Mouse (Mus musculus) adrenal gland, postnatal 25 days (tissue): ENCODE measurements around the gene Slc39a13. TPM values are rescaled to one million over a fixed set of nuclear protein-coding genes. Genes with fewer than 3 reads are reported as not detected.

ENCODE experiments used
- DNase-seq: peaks from one replicate; pipeline ENCODE4 v3.0.0; 2021; ENCODE audit warnings: mixed read lengths
- total RNA-seq: library from RNA; stranded (reverse); gene quantifications from 2 replicates; pipeline ENCODE4 v1.2.3, GENCODE M21; 2021

Gene Slc39a13
- total RNA-seq, 1 experiment from 2014 or later = 31.2 TPM

DNA sequence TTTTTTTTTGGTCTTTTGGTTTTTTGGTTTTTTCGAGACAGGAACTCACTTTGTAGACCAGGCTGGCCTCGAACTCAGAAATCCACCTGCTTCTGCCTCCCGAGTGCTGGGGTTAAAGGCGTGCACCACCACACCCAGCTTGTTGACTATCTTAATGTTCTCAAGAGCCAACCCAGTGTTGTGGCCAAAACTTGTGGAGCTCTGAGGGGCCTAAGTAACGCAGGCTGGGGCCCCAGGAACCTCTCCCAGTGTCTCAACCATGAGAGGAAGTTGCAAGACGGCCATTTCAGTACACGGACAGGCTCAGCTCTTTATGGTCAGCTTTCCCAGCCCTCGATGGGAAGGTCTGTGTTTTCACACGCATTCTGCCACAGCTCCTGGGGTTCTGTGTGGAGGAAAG is 18.8 kb upstream of the Slc39a13 start:
- no peak for DNase-seq

DNA sequence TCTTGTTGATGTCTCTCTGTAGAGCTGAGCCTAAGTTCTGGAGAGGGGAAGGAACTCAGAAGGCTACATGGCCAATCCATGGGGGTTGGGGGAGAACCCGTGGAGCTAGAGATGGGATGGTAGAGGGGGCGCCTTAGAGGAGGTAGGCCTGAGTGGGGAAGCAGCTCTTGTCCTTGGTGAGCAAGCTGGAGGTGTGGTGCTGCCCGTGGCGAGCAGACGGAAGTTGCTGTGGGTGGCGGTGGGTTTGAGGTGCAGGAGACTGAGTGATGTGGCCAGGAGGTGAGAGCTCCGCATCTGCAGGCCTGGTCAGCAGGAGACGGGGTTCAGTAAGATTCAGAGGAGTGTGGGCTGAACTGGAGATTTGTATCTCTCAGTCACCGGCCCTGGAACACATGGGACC is 17.2 kb upstream of the Slc39a13 start:
- no peak for DNase-seq

DNA sequence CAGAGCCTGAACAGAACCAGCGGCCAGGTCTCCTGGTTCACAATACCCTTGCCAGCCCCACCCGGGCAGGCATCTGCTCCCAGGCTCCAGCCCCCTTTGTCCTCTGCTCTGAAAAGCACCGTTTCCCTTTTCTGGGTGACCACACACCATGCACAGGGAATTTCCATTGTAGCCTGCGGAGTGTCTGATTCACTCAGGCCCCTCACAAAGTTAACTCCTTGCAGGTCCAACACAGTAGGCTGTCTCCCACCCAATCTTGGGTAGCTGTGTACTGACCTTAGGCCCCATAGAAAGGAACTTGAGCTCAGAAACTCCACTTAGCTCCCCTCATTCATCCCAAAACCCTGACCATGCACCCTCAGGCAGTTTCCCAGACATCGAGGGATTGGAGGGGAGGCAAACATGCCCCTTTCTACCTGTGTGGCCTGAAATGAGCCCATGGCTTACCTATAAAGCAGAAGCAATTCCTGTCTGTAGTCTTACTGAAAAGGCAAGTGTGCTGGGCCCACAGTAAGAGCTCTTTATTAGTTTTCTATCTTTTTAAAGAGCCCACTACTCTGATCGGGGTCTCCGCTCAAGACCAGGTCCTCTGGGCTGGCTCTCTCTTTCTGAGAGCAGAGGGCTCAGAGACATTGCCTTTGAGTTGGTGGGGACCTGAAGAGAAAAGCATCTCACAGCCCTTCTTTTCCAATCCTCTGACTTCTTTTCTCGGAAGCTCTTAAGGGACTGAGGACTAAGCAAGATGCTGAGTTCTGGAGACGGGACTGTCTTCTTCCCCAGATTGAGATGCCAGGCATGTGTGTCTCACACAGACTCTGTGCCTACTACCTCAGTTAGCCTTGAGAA is 16.4 kb upstream of the Slc39a13 start:
- DNase-seq = no peak

GRCm38 (mm10) chr2:91085494-91086391 is 15.5 kb upstream of the Slc39a13 start:
- no peak for DNase-seq

DNA sequence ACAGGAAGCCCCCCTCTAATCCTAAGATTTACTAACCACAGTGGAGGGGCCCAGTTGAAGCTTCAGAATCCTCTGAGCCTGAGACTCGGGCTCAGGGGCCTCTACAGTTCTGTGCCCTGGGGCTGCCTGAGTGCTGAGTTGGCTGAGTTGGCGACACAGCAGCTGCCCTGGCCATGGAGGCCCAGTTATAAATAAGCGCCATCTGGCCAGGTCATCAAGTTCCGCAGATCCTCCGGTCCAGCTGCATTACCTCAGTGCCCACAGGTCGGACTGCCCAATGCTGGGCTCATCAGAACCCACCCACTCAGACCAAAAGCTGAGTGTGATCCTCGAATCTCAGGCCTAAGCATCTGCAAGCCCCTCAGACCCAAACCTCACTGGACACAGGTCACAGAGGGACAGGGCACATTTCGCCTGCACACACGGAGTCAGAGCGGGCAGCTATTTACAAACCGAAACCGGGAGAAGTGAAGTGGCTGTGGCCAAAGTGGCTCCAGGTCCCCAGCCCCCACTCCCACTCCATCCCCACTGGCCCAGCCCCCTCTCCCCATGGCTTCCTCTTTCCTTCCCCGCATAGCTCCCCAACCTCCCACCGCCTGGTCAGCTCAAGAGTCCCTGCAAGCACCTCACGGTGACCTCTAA is 14.1 kb upstream of the Slc39a13 start:
- DNase-seq = no peak

GRCm38 (mm10) chr2:91083366-91083940 is 13.2 kb upstream of the Slc39a13 start:
- DNase-seq = no peak

DNA sequence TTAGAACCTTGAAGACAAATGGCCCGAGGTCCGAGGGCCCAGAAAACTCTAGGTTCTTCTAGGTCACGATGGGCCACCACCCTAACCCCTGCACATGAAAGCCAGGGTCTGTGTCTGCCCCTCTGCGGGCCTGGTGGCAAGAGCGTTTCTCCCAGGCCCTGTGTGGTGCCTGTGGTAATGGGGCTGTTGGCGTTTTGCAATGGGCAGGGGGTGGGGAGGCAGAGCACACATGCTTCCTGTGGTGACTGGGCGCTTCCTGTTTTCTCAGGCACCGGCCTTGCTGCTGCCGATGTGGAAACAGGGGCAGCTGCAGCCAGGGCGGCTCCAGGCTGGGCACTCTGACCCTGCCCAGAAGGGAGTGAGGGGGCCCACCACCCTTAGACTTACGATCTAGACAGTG is 12.6 kb upstream of the Slc39a13 start:
- DNase-seq = no peak

GRCm38 (mm10) chr2:91081775-91082695 is 11.8 kb upstream of the Slc39a13 start, which contains the start of gene Spi1:
Gene Spi1 (plus strand): TSS chr2:91082390.
- DNase-seq = no peak

DNA sequence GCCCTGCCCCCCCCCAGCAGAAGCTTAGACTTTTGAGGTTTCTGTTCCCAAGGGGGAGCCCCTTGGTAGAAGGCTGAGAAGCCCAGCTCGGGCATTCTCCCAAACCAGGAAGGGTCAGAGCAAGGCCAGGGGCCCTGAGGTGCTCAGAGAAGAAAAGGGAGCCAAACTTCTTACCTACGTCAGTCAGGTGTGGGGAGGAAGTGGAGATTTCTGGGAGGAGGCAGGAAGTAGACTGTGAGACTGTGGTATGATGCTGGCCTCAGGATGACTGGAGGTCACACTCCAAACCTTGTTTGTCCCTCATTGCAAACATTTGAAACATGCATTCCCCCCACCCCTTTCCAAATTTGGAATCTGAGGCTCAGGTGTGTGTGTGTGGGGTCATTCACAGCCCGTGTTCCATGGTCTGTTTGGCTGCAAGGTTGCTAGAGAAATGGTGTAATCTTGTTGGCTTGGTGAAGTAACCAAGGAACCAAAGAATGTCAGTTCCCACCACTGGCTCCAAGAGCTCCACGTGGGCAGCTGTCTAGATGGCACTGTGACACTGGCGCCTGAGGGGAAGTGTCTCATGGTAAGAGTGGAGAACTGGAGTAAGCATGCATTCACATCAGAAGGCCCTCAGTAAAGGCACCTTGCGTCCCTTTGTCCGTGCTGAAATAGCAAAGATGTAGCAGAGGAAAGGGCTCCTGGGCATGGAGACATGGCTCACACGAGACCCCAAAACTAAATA is 10.7 kb upstream of the Slc39a13 start:
- DNase-seq = no peak

GRCm38 (mm10) chr2:91079026-91079384 is 8.8 kb upstream of the Slc39a13 start:
- DNase-seq = no peak

GRCm38 (mm10) chr2:91078314-91079025 is 8.3 kb upstream of the Slc39a13 start:
- DNase-seq = no peak

DNA sequence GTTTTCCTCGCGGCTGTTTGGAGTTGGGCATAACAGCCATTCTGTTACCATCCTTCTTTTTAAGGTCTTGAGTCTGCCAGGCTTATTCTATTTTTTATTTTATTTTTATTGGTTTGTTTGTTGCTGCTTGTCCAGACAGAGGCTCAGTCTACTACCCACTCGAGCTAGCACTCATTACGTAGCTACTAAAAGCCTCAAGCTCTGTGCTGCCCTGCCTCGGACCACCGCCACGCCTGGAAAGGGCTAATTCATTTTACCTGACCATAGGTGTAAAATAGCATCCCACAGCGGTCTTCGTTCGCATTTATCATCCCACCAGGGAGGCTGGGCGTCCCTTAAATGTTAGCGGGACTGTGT is 7.7 kb upstream of the Slc39a13 start:
- no peak for DNase-seq

DNA sequence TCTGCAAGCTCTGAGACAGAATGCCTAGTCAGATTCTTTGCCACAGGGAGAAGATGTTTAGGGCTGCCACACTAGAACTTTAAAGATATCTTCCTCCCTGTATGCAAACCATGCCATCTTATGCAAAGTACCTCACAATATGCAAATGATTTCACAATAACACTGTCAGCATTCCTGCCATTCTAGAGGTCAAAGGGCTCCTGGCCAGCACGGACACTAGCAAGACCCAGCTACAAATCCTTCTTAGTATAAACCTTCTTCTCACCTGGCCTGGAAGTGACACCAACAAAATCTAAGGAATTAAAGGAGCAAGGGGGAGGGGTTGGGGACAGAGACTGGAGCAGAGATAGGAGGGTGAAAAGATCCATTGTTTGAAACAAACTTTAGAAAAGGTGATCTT is 1.9 kb upstream of the Slc39a13 start:
- no peak for DNase-seq

DNA sequence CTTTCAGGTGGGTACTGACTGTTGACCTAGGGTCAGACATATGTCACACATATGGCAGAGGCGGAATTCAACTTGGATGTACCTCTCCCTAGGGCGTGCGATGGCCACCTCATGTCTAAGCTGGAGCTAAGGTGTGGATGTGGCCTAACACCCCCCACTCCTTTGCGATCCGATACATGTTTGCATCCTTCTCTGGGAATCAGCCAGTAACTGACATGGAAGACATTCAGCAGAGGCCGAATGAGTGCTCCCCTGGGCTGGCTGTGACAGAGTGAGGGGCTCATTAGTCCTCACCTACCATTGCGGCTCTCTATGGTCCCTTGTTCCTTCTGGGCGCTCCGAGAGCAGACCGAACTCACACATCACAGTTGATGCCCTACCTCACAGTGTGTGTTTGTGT is 842 bp upstream of the Slc39a13 start:
- no peak for DNase-seq

DNA sequence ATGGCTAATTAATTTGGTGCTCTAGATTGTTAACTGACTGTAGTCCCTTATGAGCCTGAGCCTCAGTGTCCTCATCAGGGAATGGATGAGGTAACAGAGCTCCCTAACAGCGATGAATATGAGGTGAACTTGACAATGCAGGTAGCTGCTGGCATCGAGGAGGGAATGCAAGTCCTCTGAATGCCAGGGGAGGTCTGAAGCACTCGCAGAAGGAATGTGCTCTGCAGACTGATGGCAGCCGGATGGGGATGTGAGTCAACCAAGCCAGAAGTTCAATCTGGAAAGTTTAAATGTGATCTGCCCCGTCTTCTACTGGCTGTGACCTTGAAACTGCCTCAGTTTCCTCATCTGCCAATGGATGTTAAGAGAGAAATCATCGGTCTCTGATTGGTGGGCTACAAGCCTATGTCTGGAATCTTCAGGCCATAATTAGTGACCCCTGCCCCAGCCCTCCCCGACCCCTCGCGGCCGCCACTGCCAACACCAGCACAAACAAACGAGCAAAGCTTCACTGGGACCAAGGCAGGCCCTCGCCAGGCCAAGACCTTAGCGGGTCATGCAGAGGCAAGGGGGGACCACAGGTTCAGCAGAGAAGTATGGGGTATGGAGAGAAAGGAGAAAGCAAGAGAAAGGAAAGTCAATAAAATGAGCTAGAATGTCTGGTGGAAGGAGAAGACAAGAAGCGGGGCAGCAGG is 764 bp downstream of the Slc39a13 start:
- no peak for DNase-seq

GRCm38 (mm10) chr2:91068872-91069165 is 1.4 kb downstream of the Slc39a13 start:
- DNase-seq = no peak

GRCm38 (mm10) chr2:91068162-91068871 is 1.9 kb downstream of the Slc39a13 start:
- DNase-seq = no peak

- DNase-seq = no peak
Measured at GRCm38 (mm10) chr2:91066455-91066854, 3.8 kb downstream of the Slc39a13 start.

- DNase-seq = peak; percentile 58
Measured at GRCm38 (mm10) chr2:91065544-91065943, 4.7 kb downstream of the Slc39a13 start.
